Mouse (Mus musculus) 3134 (cell line): ENCODE measurements at regions not wholly inside any gene's neighbourhood (a gene's known extent, or its start where the extent isn't known, plus 50 kb on each side); places are given as distances from the start of the nearest gene placed in this dataset.

Experiments
- DNase-seq: peaks from one replicate; pipeline ENCODE4 v3.0.0-alpha.2; 2011; ENCODE audit warnings: low spot score; ENCODE audit not compliant: insufficient read length; ENCODE audit errors: extremely low read depth

GRCm38 (mm10) chr16:24118487-24118886, 129.8 kb upstream of the Bcl6 start:
- no peak for DNase-seq

DNA sequence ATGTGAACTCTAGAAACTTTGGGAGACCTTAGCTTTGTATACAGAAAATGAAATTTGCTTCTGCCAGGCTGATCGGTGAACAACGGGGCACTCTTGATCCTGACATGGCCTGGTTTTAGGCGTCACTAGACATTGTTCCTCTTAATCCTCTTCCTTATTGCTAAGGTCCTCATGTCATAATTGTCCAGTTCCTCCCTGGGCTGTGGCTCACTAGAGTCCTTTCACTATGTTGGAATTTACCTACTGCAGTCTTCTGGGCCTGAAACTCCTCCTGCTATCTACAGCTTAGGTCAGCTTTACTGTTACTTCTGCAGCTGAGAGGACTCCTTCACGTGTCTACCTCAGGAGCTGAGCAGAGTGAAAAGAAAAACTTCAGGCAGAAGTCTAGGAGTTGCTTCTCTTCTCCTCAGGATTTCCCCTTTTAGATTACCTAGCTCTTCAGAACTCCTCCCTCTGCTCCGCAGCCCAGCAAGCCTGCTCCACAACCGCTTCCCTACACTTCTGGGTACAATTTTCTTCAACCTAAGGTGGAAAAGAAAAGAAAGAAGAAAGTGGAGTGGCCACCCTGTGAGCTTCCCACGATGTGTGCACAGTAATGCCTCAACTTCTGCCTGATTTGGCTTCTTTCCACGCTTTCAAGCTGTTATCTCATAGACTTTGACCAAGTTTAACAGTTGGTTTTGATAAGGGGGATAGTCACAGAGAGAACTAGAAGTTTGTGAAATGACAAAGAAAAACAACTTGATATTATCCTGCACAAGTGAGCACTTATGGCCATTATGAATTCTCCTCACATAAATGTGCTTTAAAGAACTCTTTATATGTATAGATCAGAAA, 114.4 kb upstream of the Bcl6 start:
- DNase-seq = no peak

DNA sequence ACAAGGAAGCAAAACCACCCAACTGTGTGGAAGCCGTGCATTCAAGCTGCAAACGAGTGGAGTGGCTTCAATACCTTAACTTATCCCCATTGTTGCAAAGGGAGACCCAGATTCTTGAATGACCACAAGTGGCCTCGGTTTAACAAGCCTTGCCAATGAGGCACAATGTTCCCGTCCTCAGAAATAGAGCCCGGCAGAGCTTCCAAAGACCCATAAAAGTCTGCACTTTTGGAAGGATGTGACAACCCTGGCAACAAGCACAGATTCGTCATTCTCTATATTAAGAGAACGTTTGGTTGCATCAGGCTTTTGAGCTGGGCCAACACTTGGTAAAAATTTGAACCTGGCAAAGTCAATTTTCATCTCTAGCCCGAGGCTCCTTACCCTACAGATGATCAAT, 108.9 kb upstream of the Bcl6 start:
- DNase-seq = no peak

- DNase-seq = no peak
These were observed 107.4 kb upstream of the Bcl6 start for GRCm38 (mm10) chr16:24096076-24096475.

DNA sequence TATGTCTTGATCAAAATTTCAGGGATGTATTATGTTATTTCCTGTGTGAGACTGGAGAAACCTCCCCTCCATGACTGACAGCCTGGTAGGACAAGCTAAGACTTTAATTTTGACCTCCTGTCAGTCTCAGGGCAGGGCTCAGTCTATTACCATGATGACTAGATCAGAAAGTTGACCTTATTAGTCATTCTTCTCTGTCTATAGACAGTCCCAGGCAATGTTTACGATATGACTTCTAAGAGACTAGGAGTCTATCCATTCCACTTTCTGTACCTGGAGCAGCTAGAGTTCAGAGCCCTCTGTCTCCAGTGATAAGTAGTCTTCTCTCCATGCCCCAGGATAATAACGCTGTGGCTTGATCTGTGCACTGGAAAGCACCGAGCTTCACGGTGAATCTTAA, 107.0 kb upstream of the Bcl6 start:
- no peak for DNase-seq

GRCm38 (mm10) chr16:24094566-24094965, 105.9 kb upstream of the Bcl6 start:
- DNase-seq = peak; percentile 35

DNA sequence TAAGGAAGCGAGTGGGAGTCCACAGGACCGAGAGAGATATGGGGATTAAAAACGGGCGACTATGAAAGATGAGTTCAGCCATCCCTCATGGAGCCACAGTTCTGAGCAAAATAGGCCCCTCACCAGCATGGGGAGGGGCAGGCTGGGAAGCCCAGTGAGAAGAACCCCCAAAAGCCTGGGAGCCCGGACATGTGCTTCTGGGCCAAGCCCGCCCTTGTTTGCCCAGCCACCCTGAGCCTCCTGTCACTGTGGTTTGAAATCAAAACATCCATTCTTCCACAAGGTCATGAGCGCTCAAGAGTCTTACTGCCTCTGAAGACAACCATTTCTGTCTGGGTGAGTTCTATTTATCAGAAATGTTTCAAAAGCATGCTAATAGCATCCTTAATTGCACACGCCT, 105.0 kb upstream of the Bcl6 start:
- DNase-seq = no peak

GRCm38 (mm10) chr16:24092616-24093525, 104.2 kb upstream of the Bcl6 start:
- DNase-seq = no peak

- no peak for DNase-seq
These were observed 103.5 kb upstream of the Bcl6 start for GRCm38 (mm10) chr16:24092136-24092535.

- DNase-seq = no peak
These were observed 102.3 kb upstream of the Bcl6 start for GRCm38 (mm10) chr16:24090981-24091380.

- DNase-seq = no peak
These were observed 101.4 kb upstream of the Bcl6 start for GRCm38 (mm10) chr16:24089840-24090762.

DNA sequence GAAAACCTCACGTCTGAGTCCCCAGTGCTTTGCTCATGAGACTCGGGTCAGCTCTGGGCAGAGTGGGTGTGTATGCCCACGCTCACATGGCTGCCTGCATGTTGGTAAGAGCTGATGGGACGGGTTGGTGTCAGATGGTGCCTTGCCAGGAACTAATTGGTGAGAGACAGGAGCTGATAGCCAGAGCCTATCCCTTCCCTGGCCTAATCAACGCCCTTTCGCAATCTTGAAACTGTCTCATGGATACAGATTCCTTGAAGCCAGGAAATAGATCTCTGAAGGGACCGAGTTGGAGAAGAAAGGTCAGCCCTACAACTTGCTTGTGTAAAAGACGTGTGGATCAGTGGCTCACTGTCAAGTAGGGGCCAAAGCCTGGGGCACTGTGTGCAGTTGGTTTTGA, 95.3 kb upstream of the Bcl6 start:
- DNase-seq = no peak

DNA sequence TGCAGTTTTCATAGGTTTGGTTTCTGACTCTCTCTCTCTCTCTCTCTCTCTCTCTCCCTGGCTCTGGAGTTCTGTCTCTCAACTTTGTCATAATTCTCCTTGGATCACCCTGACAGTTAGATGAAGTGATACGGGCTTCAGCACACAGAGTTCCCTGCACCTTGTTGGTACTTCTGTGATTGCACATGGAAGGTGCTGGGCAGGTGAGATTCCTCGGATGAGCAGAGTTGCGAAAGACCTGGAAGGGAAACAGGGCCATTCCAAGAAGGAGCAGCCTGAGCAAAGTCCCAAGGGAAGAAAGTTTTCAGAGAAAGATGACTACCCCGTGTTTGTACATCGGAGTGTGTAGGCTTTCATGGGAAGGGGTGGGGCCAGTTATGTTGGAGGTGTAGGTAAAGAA, 91.8 kb upstream of the Bcl6 start:
- DNase-seq = no peak

- DNase-seq = no peak
These were observed 90.0 kb upstream of the Bcl6 start for GRCm38 (mm10) chr16:24078622-24079021.

- DNase-seq = no peak
These were observed 88.8 kb upstream of the Bcl6 start for GRCm38 (mm10) chr16:24077428-24077827.

- no peak for DNase-seq
These were observed 88.1 kb upstream of the Bcl6 start for GRCm38 (mm10) chr16:24076799-24077136.

DNA sequence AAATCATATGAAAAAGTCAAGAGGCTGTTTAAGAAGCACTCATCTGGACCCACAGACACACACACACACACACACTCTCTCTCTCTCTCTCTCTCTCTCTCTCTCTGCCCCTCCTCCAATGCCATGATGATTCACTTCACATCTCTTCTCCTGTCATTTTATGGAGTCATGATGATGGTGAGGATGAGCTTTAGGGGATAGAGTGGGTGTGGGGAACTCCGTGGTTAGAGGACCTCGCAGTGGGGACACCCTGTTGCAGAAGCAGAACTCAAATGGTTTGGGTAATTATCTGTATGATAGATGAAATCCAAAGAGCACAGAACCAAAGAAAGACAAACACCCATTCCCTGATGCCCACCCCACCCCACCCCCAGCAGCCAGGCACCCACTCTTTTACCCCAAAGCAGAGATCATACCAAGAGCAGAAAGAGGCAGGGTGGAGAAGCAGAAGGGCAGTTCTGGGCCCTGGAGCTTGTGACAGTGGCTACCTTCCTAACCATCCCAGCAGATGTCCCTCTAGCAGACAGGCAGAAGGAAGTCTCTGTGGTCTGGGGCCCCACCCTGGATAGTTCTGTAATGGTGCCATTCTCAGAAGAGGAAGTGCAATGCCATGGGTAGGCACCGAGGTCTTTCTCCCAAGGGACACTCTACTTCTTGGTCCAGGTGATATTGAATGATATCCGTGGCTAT, 87.6 kb upstream of the Bcl6 start:
- no peak for DNase-seq

DNA sequence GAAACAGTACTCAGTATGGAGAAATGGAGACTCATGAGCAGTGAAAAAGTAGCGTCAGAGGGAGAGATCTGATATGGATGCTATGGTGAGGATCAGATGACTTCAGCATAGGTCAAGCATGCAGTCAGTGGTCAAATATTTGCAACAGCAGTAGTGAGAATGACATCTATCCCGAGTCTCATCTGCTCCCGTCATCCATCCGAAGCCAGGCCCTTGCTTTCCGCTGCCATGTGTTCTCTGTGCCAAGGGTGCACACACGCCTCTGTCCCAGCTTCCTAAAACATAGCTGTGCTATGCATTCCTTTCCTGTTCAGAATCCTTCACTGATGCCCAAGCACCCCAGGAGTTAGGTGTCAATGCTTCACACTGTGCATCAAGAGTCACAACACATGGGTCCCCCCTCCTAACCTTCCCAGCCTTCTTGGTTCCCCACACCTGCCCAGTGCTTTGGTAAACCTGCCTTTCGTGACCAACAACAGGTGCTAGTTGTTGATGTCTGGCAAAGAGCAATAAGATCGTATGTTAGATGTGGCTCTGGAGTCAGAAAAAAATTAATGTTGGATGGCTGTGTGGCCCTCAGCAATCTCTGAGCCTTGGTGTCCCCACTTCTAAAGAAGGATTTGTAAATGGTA, 85.1 kb upstream of the Bcl6 start:
- no peak for DNase-seq

GRCm38 (mm10) chr16:24073065-24073464, 84.4 kb upstream of the Bcl6 start:
- peak; percentile 53 for DNase-seq

- DNase-seq = no peak
These were observed 80.8 kb upstream of the Bcl6 start for GRCm38 (mm10) chr16:24069411-24069810.
